Mouse (Mus musculus) MEL (cell line): Measurements from ENCODE around the gene Ubp1. TPM values are rescaled to one million over a fixed set of nuclear protein-coding genes. Genes with fewer than 3 reads are reported as not detected.

Source experiments
- CHD1 ChIP-seq: IDR thresholded peaks from 2 replicates; pipeline ENCODE4 v1.6.1; 2012; ENCODE audit warnings: low read depth, mild to moderate bottlenecking, inconsistent platforms, low read length, improper control_type of control experiment
- CHD2 ChIP-seq: IDR thresholded peaks from 2 replicates; pipeline ENCODE4 v1.6.1; 2011; ENCODE audit warnings: low read length, improper control_type of control experiment
- CTCF ChIP-seq, 3 experiments: IDR thresholded peaks in 2 of 3; conservative IDR thresholded peaks in 1 of 3; 2 replicates each; pipeline ENCODE4 v1.5.1; 2011 to 2012; ENCODE audit warnings: low read length in 3 of 3, low read depth in 2 of 3, mild to moderate bottlenecking in 2 of 3, improper control_type of control experiment in 1 of 3, inconsistent platforms in 1 of 3, mixed read lengths in 1 of 3, moderate library complexity in 1 of 3; ENCODE audit not compliant: control insufficient read depth in 1 of 3, insufficient read depth in 1 of 3, poor library complexity in 1 of 3, severe bottlenecking in 1 of 3
- E2F4 ChIP-seq: IDR thresholded peaks from 2 replicates; pipeline ENCODE4 v1.6.1; 2011; ENCODE audit warnings: low read depth, low read length, improper control_type of control experiment, borderline replicate concordance
- ELF1 ChIP-seq: IDR thresholded peaks from 2 replicates; pipeline ENCODE4 v1.6.1; 2014; ENCODE audit warnings: low read depth, mild to moderate bottlenecking, inconsistent platforms, low read length, improper control_type of control experiment, moderate library complexity
- EP300 ChIP-seq, 2 experiments: IDR thresholded peaks; 2 replicates each; pipeline ENCODE4 v1.6.1; 2011; ENCODE audit warnings: improper control_type of control experiment in 2 of 2, low read length in 2 of 2, low read depth in 1 of 2, mild to moderate bottlenecking in 1 of 2
- GATA1 ChIP-seq: IDR thresholded peaks from 2 replicates; pipeline ENCODE4 v1.6.1; 2011; ENCODE audit warnings: low read depth, low read length, improper control_type of control experiment
- MAX ChIP-seq: IDR thresholded peaks from 2 replicates; pipeline ENCODE4 v1.6.1; 2011; ENCODE audit warnings: low read length, improper control_type of control experiment
- MAZ ChIP-seq: IDR thresholded peaks from 2 replicates; pipeline ENCODE4 v1.6.1; 2012; ENCODE audit warnings: low read depth, mild to moderate bottlenecking, inconsistent platforms, low read length, improper control_type of control experiment
- MYB ChIP-seq: IDR thresholded peaks from 2 replicates; pipeline ENCODE4 v1.6.1; 2011; ENCODE audit warnings: mild to moderate bottlenecking, low read depth, low read length, improper control_type of control experiment
- NELFE ChIP-seq: IDR thresholded peaks from 2 replicates; pipeline ENCODE4 v1.6.1; 2011; ENCODE audit warnings: low read depth, low read length, improper control_type of control experiment
- NRF1 ChIP-seq: IDR thresholded peaks from 2 replicates; pipeline ENCODE4 v1.6.1; 2014; ENCODE audit warnings: low read depth, mild to moderate bottlenecking, inconsistent platforms, low read length, improper control_type of control experiment, moderate library complexity; ENCODE audit not compliant: poor library complexity, insufficient read depth, severe bottlenecking
- POLR2A ChIP-seq, 2 experiments: IDR thresholded peaks; 2 replicates each; pipeline ENCODE4 v1.6.1; 2011 to 2012; ENCODE audit warnings: low read length in 2 of 2, mild to moderate bottlenecking in 2 of 2, control low read depth in 1 of 2, improper control_type of control experiment in 1 of 2, low read depth in 1 of 2, moderate library complexity in 1 of 2; ENCODE audit not compliant: control insufficient read depth in 1 of 2, insufficient read depth in 1 of 2, poor library complexity in 1 of 2
- POLR2AphosphoS2 ChIP-seq: IDR thresholded peaks from 2 replicates; pipeline ENCODE4 v1.6.1; 2011; ENCODE audit warnings: low read length, improper control_type of control experiment
- POLR2AphosphoS5 ChIP-seq: IDR thresholded peaks from 2 replicates; pipeline ENCODE4 v1.6.1; 2012; ENCODE audit warnings: low read depth, borderline replicate concordance, mild to moderate bottlenecking, inconsistent platforms, low read length, moderate library complexity, mixed read lengths
- RAD21 ChIP-seq: IDR thresholded peaks from 2 replicates; pipeline ENCODE4 v1.6.1; 2011; ENCODE audit warnings: mild to moderate bottlenecking, low read depth, low read length, improper control_type of control experiment
- SMC3 ChIP-seq: IDR thresholded peaks from 2 replicates; pipeline ENCODE4 v1.6.1; 2011; ENCODE audit warnings: low read depth, low read length, improper control_type of control experiment
- TAL1 ChIP-seq: IDR thresholded peaks from 2 replicates; pipeline ENCODE4 v1.6.1; 2012; ENCODE audit warnings: mild to moderate bottlenecking, inconsistent platforms, low read length, moderate library complexity, mixed read lengths
- TBP ChIP-seq: IDR thresholded peaks from 2 replicates; pipeline ENCODE4 v1.8.0; 2011; ENCODE audit warnings: low read depth, low read length, improper control_type of control experiment
- TCF12 ChIP-seq: IDR thresholded peaks from 2 replicates; pipeline ENCODE4 v1.6.1; 2014; ENCODE audit warnings: low read depth, mild to moderate bottlenecking, inconsistent platforms, low read length, improper control_type of control experiment, moderate library complexity
- USF1 ChIP-seq: IDR thresholded peaks from 2 replicates; pipeline ENCODE4 v1.6.1; 2014; ENCODE audit warnings: low read depth, mild to moderate bottlenecking, inconsistent platforms, low read length, improper control_type of control experiment, moderate library complexity
- USF2 ChIP-seq, 2 experiments: IDR thresholded peaks; 2 replicates each; pipeline ENCODE4 v1.6.1; 2011 to 2012; ENCODE audit warnings: improper control_type of control experiment in 2 of 2, low read length in 2 of 2, borderline replicate concordance in 1 of 2, inconsistent platforms in 1 of 2, low read depth in 1 of 2, mild to moderate bottlenecking in 1 of 2; ENCODE audit not compliant: insufficient read depth in 1 of 2
- ZMIZ1 ChIP-seq: IDR thresholded peaks from 2 replicates; pipeline ENCODE4 v1.6.1; 2012; ENCODE audit warnings: low read depth, mild to moderate bottlenecking, inconsistent platforms, low read length, improper control_type of control experiment, moderate library complexity
- ZNF384 ChIP-seq: IDR thresholded peaks from 2 replicates; pipeline ENCODE4 v1.6.1; 2012; ENCODE audit warnings: low read depth, mild to moderate bottlenecking, inconsistent platforms, low read length, improper control_type of control experiment
- polyA plus RNA-seq, 2 experiments: library from polyadenylated mRNA; stranded (reverse) in 1 of 2; unstranded in 1 of 2; fragments of >175 nt in 1 of 2; fragments of >200 nt in 1 of 2; gene quantifications; 2 replicates each; pipeline versions ENCODE4 v1.2.1 to v1.2.4; 2012; ENCODE audit warnings: low replicate concordance in 2 of 2, low read depth in 1 of 2; ENCODE audit not compliant: insufficient read length in 2 of 2, insufficient read depth in 1 of 2, missing spikeins in 1 of 2
- total RNA-seq: library from RNA; depleted of rRNA; stranded (reverse); fragments of 300-350 nt; gene quantifications from 2 replicates; pipeline ENCODE4 v1.2.3, GENCODE M21; 2012; rRNA removed

Gene Ubp1
- total and polyA plus RNA-seq, 3 experiments = 46.4 to 95.5 (median 60.8) TPM

- TF ChIP-seq MAZ = 0 out of 2 replicates have a peak, but pooled peaks have one; percentile 35
- no peak for TF ChIP-seq MYB
- TF ChIP-seq USF2 (IDR thresholded peaks at IDR 0.05; ENCODE audit: borderline replicate concordance in 1 of 2, insufficient read depth in 1 of 2, low read depth in 1 of 2, low read length in 2 of 2) = peak; percentile 34 to 84; a peak in 3 of 4 replicates
- TF ChIP-seq GATA1 = no peak
- TF ChIP-seq CHD1 = 0 out of 2 replicates have a peak, but pooled peaks have one; percentile 45
- TF ChIP-seq TCF12 = no peak
- TF ChIP-seq NRF1 = peak; percentile 47; the same call in 1 of the 2 replicates
- 0 out of 2 replicates have a peak, but pooled peaks have one; percentile 48 for TF ChIP-seq ZMIZ1
- TF ChIP-seq E2F4 = no peak
- no peak for TF ChIP-seq CHD2
- peak; percentile 54 to 63; a peak in 2 of 4 replicates for TF ChIP-seq POLR2A (IDR thresholded peaks at IDR 0.05; ENCODE audit: control insufficient read depth in 1 of 2, insufficient read depth in 1 of 2, low read depth in 1 of 2, low read length in 2 of 2, poor library complexity in 1 of 2)
- TF ChIP-seq CTCF (IDR thresholded peaks at IDR 0.05 in 2 of 3, conservative IDR thresholded peaks at IDR 0.05 in 1 of 3; ENCODE audit: control insufficient read depth in 1 of 3, insufficient read depth in 1 of 3, low read depth in 2 of 3, low read length in 3 of 3, poor library complexity in 1 of 3, severe bottlenecking in 1 of 3) = no peak
- TF ChIP-seq POLR2AphosphoS5 = no peak
- TF ChIP-seq NELFE = peak; percentile 61
- TF ChIP-seq TAL1 = no peak
- TF ChIP-seq ZNF384 = no peak
- 0 out of 2 replicates have a peak, but pooled peaks have one; percentile 6 for TF ChIP-seq TBP
- no peak for TF ChIP-seq POLR2AphosphoS2
- no peak for TF ChIP-seq SMC3
- peak; percentile 17; the same call in 1 of the 2 replicates for TF ChIP-seq ELF1
- TF ChIP-seq USF1 = peak; percentile 98
- no peak for TF ChIP-seq RAD21
- TF ChIP-seq EP300 (IDR thresholded peaks at IDR 0.05; ENCODE audit: low read depth in 1 of 2, low read length in 2 of 2) = no peak
- TF ChIP-seq MAX = peak; percentile 92
- TF ChIP-seq, all 39 proteins: peak for 15
These were observed 95.7 kb downstream of the Ubp1 start (continued) for GRCm38 (mm10) chr9:114026261-114026934.

Other genes starting within 250 kb of the Ubp1 start
- 21.1 and 26.3 TPM in 2 replicates for gene Pdcd6ip, start 222.7 kb upstream of the Ubp1 start, total RNA-seq
- 10 to 100 TPM; 60.1 to 71.2 TPM for gene Pdcd6ip, start 222.7 kb upstream of the Ubp1 start, polyA plus RNA-seq
- gene Clasp2, start 189.5 kb upstream of the Ubp1 start, total RNA-seq = 30.8 and 33.0 TPM in 2 replicates
- 100 to 1,000 TPM in 1 of 2 experiments, 10 to 100 TPM in 1; 28.7 to 209 TPM for gene Clasp2, start 189.5 kb upstream of the Ubp1 start, polyA plus RNA-seq
- 1.5 and 1.8 TPM in 2 replicates for gene Fbxl2, start 115.3 kb downstream of the Ubp1 start, total RNA-seq
- gene Fbxl2, start 115.3 kb downstream of the Ubp1 start, polyA plus RNA-seq = 1 to 10 TPM in 1 of 2 experiments, not detected in 1; 3.0 TPM
- gene Susd5, start 126.2 kb downstream of the Ubp1 start, total RNA-seq = not detected in 2 replicates
- gene Susd5, start 126.2 kb downstream of the Ubp1 start, polyA plus RNA-seq = not detected